In genomic region chr12:74803740-74804512, GRCm38 (mm10) we compare ENCODE assay signal across 9 mouse cellular contexts.
DNase-seq lines count a peak whose midpoint lies in the region; ATAC-seq lines count a peak whose summit lies in the region.
"Had no signal": no experiment of that assay in that cellular context is flagged by ENCODE, and none has a peak within 500 bp of the region (broad histone marks: within the 10 kb centered on the region; RNA-seq: fewer than 3 reads in every experiment).

No protein-coding gene starts in this region.

- no peak overlapping the region for H3K9ac ChIP-seq in lung, embryonic 15.5 days

- no peaks in the 10 kb centered on the region for H3K4me1 ChIP-seq in lung, embryonic 15.5 days
- H3K4me1 ChIP-seq: megakaryocyte, embryonic 14.5 days had no signal

- no peaks in the 10 kb centered on the region for H3K27me3 ChIP-seq in lung, embryonic 15.5 days
- H3K27me3 ChIP-seq: megakaryocyte, embryonic 14.5 days had no signal

- 50% methylated on average over 13 of the region's 13 CpGs for WGBS in lung, embryonic 15.5 days

- peak; percentile 70 for ATAC-seq in lung, embryonic 15.5 days (ENCODE audit: borderline replicate concordance, extremely low read depth, low FRiP score, low TSS enrichment)
- ATAC-seq in erythroid progenitor cell, adult 5-6 weeks (replicated peaks; ENCODE audit: low FRiP score, poor library complexity, severe bottlenecking), result peak; percentile 82
- peak; percentile 70 for ATAC-seq in megakaryocyte, adult 5-6 weeks (ENCODE audit: poor library complexity, severe bottlenecking)

- no peak overlapping the region for H3K4me3 ChIP-seq in lung, embryonic 15.5 days
- H3K4me3 ChIP-seq: megakaryocyte, embryonic 14.5 days had no signal

- no peaks in the 10 kb centered on the region for H3K36me3 ChIP-seq in lung, embryonic 15.5 days

- H3K9me3 ChIP-seq in lung, embryonic 15.5 days, result 0 out of 2 replicates have a peak, but pooled peaks cover 3% of the 10 kb centered on the region
- H3K9me3 ChIP-seq: megakaryocyte, embryonic 14.5 days had no signal

- DNase-seq in adrenal gland, postnatal 25 days, result peak; percentile 72
- no peak for DNase-seq in adrenal gland, postnatal 14 days
- no peak for DNase-seq in lung, adult 18-20 months
- DNase-seq in natural killer cell, adult 2 months (ENCODE audit: low spot score in 2 of 2), result no peak
- DNase-seq in adrenal gland, adult 2 months, result no peak

- H3K27ac ChIP-seq in lung, embryonic 15.5 days, result no peak overlapping the region

- no peak overlapping the region for H3K4me2 ChIP-seq in lung, embryonic 15.5 days
